Mouse (Mus musculus) liver, postnatal 0 days (tissue): ENCODE results near the gene Phf21a. TPM values are rescaled to one million over a fixed set of nuclear protein-coding genes. Genes with fewer than 3 reads are reported as not detected.
A peak's percentile ranks its signal among the peaks of the same experiment; 100 is the strongest.
"Not testable (repeated sequence)": the region's sequence is repeated elsewhere in the genome, so short reads cannot be mapped to it uniquely, and the experiment has no call there.

Experiments used
- ATAC-seq: fragments of 200-750 bp; cut with Nextera tagmentation; 2 replicates; pipeline ENCODE4 v1.8.0; 2017; ENCODE audit warnings: mild to moderate bottlenecking, moderate library complexity
- DNase-seq: peaks from one replicate; pipeline ENCODE4 v3.0.0-alpha.2; 2016
- H3K27ac ChIP-seq: fragments of 300-500 bp; sonication (generic); 2 replicates; pipeline ENCODE4 v1.5.1; 2014; ENCODE audit warnings: antibody characterized with exemption, moderate library complexity, mild to moderate bottlenecking, low read depth
- H3K27me3 ChIP-seq: fragments of 300-500 bp; sonication (generic); 2 replicates; pipeline ENCODE4 v1.6.1; 2014; ENCODE audit warnings: low read length, control low read depth, mixed read lengths; ENCODE audit not compliant: insufficient read depth
- H3K36me3 ChIP-seq: fragments of 300-500 bp; sonication (generic); replicated peaks from 2 replicates; pipeline ENCODE4 v1.6.1; 2014; ENCODE audit warnings: mild to moderate bottlenecking, control low read depth, low read length, moderate library complexity, mixed read lengths; ENCODE audit not compliant: insufficient read depth
- H3K4me1 ChIP-seq: fragments of 300-500 bp; sonication (generic); 2 replicates; pipeline ENCODE4 v1.6.1; 2014; ENCODE audit warnings: antibody characterized with exemption, mild to moderate bottlenecking, control low read depth; ENCODE audit not compliant: insufficient read depth
- H3K4me2 ChIP-seq: fragments of 300-500 bp; sonication (generic); 2 replicates; pipeline ENCODE4 v1.6.1; 2014; ENCODE audit warnings: low read depth, mild to moderate bottlenecking, low read length, moderate library complexity, mixed read lengths
- H3K4me3 ChIP-seq: fragments of 300-500 bp; sonication (generic); 2 replicates; pipeline ENCODE4 v1.5.1; 2014; ENCODE audit warnings: low read depth, low read length
- H3K9ac ChIP-seq: fragments of 300-500 bp; sonication (generic); replicated peaks from 2 replicates; pipeline ENCODE4 v1.6.1; 2014; ENCODE audit warnings: mild to moderate bottlenecking, moderate library complexity
- H3K9me3 ChIP-seq: fragments of 300-500 bp; sonication (generic); 2 replicates; pipeline ENCODE4 v1.6.1; 2016; ENCODE audit warnings: mild to moderate bottlenecking, control low read depth, low read length, mixed read lengths
- CTCF ChIP-seq: sonication (generic); IDR thresholded peaks from 2 replicates; pipeline ENCODE4 v1.5.1; 2016; ENCODE audit warnings: antibody characterized with exemption, low read depth
- EP300 ChIP-seq: IDR thresholded peaks from 2 replicates; pipeline ENCODE4 v1.6.1; 2016; ENCODE audit warnings: antibody characterized with exemption, low read depth, mild to moderate bottlenecking
- WGBS: fragments of 180-500 bp; shearing (Covaris S2); extraction: QIAGEN DNeasy Blood & Tissue Kit; methylation state at CpG from one replicate; pipeline ENCODE4 v1.1.7; 2014; ENCODE audit not compliant: insufficient replicate concordance; 5-methylcytosine and 5-hydroxymethylcytosine counted together
- polyA plus RNA-seq: library from polyadenylated mRNA; unstranded; fragments of >200 nt; fragmentation: Nextera tagmentation; extraction: Ambion mirVana; gene quantifications from 2 replicates; pipeline ENCODE4 v1.2.1, GENCODE M21; 2015

Phf21a gene
- polyA plus RNA-seq, 1 experiment from 2014 or later = 2.7 TPM

DNA sequence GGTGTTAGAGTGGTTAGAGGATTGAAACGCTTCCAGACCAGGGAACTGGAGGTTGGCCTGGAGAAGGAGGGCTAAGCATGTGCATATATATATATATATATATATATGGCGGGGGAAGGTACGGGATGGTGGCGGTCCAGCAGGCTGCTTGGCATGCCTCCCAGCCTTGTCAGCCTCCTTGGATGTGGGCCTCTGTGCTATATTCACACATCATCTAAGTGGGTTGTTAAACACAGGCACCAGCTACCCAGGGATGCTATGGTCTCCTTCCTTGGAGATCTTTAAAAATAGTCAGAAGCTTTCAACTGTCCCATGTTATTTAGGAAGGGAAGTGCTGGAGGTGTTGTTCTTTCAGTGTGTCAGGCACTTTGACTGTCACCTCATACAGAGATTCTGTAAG, 3.1 kb upstream of the Phf21a start:
- H3K4me3 ChIP-seq = no peak overlapping the region
- H3K9me3 ChIP-seq = no peaks in the 10 kb centered on the region
- no peak for DNase-seq
- no peak for ATAC-seq
- no peaks in the 10 kb centered on the region for H3K27me3 ChIP-seq
- WGBS = 85% methylated on average over 4 of the region's 4 CpGs
- peaks cover 10% of the 10 kb centered on the region; the same call in 1 of the 2 replicates for H3K4me1 ChIP-seq
- H3K27ac ChIP-seq = no peak overlapping the region
- no peak overlapping the region for H3K4me2 ChIP-seq
- no peaks in the 10 kb centered on the region for H3K36me3 ChIP-seq
- TF ChIP-seq EP300 = no peak
- H3K9ac ChIP-seq = no peak overlapping the region

DNA sequence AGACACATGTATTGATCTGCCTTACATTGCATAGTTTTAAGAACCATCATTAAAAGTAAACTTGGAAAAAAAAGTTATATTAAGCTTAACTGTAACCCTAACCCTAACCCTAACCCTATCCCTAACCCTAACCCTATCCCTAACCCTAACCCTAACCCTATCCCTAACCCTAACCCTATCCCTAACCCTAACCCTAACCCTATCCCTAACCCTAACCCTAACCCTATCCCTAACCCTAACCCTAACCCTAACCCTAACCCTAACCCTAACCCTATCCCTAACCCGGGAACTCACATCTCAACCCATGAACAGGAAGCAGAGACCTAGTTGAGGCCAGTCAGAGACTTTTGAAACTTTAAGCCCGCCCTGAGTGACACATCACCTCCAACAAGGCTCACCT, 586 bp downstream of the Phf21a start:
- H3K4me1 ChIP-seq, H3K36me3 ChIP-seq, DNase-seq, H3K4me2 ChIP-seq, H3K27ac ChIP-seq, H3K9me3 ChIP-seq, ATAC-seq, H3K4me3 ChIP-seq, H3K27me3 ChIP-seq: not testable (repeated sequence)
- H3K9ac ChIP-seq = peak overlapping the region; percentile 67; the same call in 1 of the 2 replicates
- whole genome bisulfite sequencing = 69% methylated on average over 2 of the region's 2 CpGs

DNA sequence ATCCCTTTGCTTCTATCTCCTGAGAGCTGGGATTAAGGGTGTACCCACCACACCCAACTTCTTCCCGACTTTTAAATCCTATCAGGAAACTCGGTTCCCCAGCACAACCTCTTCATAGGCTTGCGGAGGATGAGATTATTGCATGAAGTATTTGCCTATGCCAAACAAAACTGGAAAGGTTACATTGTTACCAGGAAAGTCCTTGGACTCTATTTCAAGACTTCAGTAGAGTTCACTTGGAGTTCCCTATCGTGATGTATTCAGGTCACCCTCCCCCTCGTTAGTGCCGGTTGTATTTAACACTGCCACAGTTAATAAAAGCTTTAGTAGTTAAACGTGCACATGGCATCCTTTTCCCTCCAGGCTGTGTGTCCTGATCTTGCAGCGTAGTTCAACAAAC, 1.2 kb downstream of the Phf21a start:
- WGBS = 63% methylated on average over 8 of the region's 8 CpGs
- Histone ChIP-seq H3K27me3 (no peaks in the 10 kb centered on the region), H3K4me3 (no peak overlapping the region), H3K9ac (no peak overlapping the region), H3K4me1 (0 out of 2 replicates have a peak, but pooled peaks cover 2% of the 10 kb centered on the region), H3K27ac (no peak overlapping the region), H3K9me3 (no peaks in the 10 kb centered on the region), H3K4me2 (no peak overlapping the region), H3K36me3 (no peaks in the 10 kb centered on the region)
- ATAC-seq (no peak), DNase-seq (no peak)
- TF ChIP-seq CTCF (no peak), EP300 (no peak)

DNA sequence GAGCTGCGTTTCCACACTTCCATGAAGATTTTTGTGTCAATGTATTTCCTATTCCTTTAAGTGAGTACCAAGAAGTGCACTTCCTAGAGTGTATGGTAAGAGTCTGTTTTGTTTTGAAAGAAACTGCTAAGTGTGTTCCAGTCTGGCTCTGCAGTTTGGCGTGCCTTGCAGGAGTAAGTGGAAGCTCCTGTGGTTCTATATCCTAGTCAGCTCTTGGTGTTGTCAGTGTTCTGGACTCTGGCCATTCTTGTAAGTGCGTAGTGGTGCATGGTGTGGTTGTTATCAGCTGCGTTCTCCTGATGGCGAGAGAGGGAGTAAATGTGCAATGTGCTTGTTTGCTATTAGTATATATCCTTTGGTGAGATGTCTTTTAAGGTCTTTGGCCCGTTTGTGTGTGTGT, 7.9 kb downstream of the Phf21a start:
- WGBS = 66% methylated on average over 6 of the region's 6 CpGs
- Histone ChIP-seq H3K9me3 (0 out of 2 replicates have a peak, but pooled peaks cover 5% of the 10 kb centered on the region), H3K36me3 (no peaks in the 10 kb centered on the region), H3K9ac (no peak overlapping the region), H3K4me2 (no peak overlapping the region), H3K4me3 (no peak overlapping the region), H3K4me1 (no peaks in the 10 kb centered on the region), H3K27me3 (no peaks in the 10 kb centered on the region), H3K27ac (no peak overlapping the region)
- no peak for ATAC-seq
- no peak for DNase-seq
- TF ChIP-seq CTCF = no peak
- TF ChIP-seq EP300 = no peak

DNA sequence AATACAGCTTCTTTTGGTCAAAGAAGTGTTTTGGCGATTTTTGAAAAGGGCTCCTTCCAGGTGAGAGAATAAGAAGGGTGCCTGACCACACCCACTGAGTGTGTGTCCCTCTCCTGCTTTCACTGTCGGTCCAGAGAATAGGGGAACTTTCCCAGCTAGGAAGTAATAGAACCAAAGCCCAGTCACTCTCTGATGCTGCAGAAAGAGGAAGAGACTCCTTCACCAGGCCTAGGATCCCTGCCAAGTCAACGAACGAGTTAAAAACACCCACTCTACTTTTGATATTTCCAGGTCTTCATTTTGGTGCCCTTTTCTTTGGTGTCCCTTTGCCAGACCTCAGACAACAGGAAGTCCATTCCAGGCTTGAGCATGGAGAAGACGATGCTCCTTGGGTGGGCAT, 31.6 kb downstream of the Phf21a start:
- Histone ChIP-seq H3K9ac (no peak overlapping the region), H3K27me3 (no peaks in the 10 kb centered on the region), H3K4me3 (no peak overlapping the region), H3K4me2 (no peak overlapping the region), H3K27ac (no peak overlapping the region), H3K36me3 (no peaks in the 10 kb centered on the region), H3K9me3 (no peaks in the 10 kb centered on the region), H3K4me1 (no peaks in the 10 kb centered on the region)
- ATAC-seq = no peak
- 47% methylated on average over 5 of the region's 5 CpGs for WGBS
- DNase-seq = no peak
- TF ChIP-seq EP300 (no peak), CTCF (no peak)

DNA sequence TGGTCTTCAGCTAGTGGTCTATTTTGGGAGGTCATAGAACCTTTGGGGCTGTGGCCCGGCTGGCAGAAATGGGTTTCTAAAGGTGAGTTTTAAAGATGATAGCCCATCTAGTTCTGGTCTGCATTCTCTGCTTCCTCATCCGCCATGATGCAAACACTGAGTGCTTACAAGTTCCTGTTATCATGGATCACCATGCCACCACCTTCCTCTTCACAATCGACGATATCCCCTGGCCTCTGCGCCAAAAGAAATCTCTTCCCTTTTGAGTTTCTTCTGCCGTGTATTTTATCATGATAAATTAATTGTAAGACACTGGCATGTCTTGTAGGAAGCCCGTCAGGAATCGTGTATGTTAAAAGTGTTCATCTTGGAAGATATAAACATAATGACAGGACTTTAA, 32.4 kb downstream of the Phf21a start:
- ATAC-seq = no peak
- DNase-seq = no peak
- WGBS = 70% methylated on average over 8 of the region's 8 CpGs
- H3K27ac ChIP-seq = no peak overlapping the region
- no peaks in the 10 kb centered on the region for H3K36me3 ChIP-seq
- no peak for TF ChIP-seq CTCF
- TF ChIP-seq EP300 = no peak
- H3K4me1 ChIP-seq = no peaks in the 10 kb centered on the region
- no peak overlapping the region for H3K9ac ChIP-seq
- H3K27me3 ChIP-seq = no peaks in the 10 kb centered on the region
- no peak overlapping the region for H3K4me3 ChIP-seq
- no peak overlapping the region for H3K4me2 ChIP-seq
- no peaks in the 10 kb centered on the region for H3K9me3 ChIP-seq

DNA sequence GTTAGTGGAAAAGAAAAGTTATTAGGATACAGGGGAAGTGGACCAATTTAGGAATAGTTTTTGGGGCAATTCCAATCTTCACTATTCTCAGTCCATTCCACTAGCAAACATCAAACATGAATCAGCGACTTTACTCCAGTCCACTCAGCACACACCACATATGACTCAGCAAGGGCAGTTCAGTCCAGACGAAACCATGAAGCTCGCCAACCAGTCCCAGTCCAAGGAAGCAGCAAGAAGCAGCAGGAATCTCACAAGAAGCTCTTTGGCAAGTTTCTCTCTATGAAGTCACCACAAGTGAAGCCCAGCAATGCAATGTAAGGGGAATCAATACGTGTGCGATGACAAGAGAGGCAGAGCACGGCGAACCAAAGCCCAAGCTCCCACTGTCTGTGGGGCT, 37.2 kb downstream of the Phf21a start:
- DNase-seq (no peak), ATAC-seq (no peak)
- Histone ChIP-seq H3K36me3 (no peaks in the 10 kb centered on the region), H3K9ac (no peak overlapping the region), H3K4me3 (no peak overlapping the region), H3K27ac (no peak overlapping the region), H3K4me2 (no peak overlapping the region), H3K9me3 (no peaks in the 10 kb centered on the region), H3K4me1 (no peaks in the 10 kb centered on the region), H3K27me3 (no peaks in the 10 kb centered on the region)
- TF ChIP-seq EP300 (no peak), CTCF (no peak)
- WGBS = 87% methylated on average over 7 of the region's 7 CpGs
